Mouse (Mus musculus) erythroblast, embryonic 14.5 days (primary cell): ENCODE data around the gene Uvrag.

Source experiments
- GATA1 ChIP-seq: IDR thresholded peaks from 2 replicates; pipeline ENCODE4 v1.6.1; 2012; ENCODE audit warnings: low read length, inconsistent platforms, mixed read lengths
- TAL1 ChIP-seq: IDR thresholded peaks from 3 replicates; pipeline ENCODE4 v1.6.1; 2012; ENCODE audit warnings: low read length, inconsistent platforms, mixed read lengths

DNA sequence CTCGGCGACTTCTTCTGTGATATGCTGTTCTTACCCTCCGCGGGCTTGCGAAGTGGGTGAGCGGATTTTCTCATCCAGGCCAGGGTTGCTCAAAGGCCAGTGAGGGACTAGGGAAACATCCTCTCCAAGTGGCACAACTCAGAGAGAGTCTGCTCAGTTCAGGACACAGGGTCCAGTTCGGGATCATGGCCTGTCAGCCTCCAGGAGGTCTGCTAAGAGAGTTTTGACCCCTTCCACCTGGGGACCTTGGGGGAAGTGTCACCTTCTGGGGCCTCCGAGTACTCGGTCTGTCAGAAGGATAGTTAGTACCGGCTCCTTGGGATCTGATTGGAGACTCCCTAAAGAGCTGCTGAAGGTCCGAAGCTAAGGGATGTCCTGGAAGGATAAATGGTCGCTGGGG is 301.6 kb downstream of the Uvrag start:
- TF ChIP-seq TAL1, result no peak
- no peak for TF ChIP-seq GATA1
